Mouse (Mus musculus) CH12.LX (cell line): ENCODE results near the gene Inpp1. TPM values are rescaled to one million over a fixed set of nuclear protein-coding genes. Genes with fewer than 3 reads are reported as not detected.

Experiments used
- DNase-seq: peaks from one replicate; pipeline ENCODE4 v3.0.0-alpha.2; 2013; ENCODE audit errors: extremely low read depth
- H3K27ac ChIP-seq: 2 replicates; pipeline ENCODE4 v1.5.1; 2012; ENCODE audit warnings: low read depth, mild to moderate bottlenecking, control low read depth, moderate library complexity; ENCODE audit not compliant: insufficient read depth
- H3K27me3 ChIP-seq: replicated peaks from 2 replicates; pipeline ENCODE3; 2012; ENCODE audit warnings: inconsistent platforms
- H3K36me3 ChIP-seq, 2 experiments: replicated peaks in 1 of 2; 2 replicates each; pipeline versions ENCODE3 to v1.6.1; 2012; ENCODE audit warnings: inconsistent platforms in 1 of 2, low read length in 1 of 2, mild to moderate bottlenecking in 1 of 2, mixed read lengths in 1 of 2, moderate library complexity in 1 of 2; ENCODE audit not compliant: control insufficient read depth in 1 of 2, insufficient read depth in 1 of 2
- H3K4me1 ChIP-seq, 2 experiments: 2 replicates each; pipeline ENCODE4 v1.6.1; 2012; ENCODE audit warnings: inconsistent platforms in 1 of 2, moderate library complexity in 1 of 2; ENCODE audit not compliant: insufficient read depth in 2 of 2, control insufficient read depth in 1 of 2
- H3K4me2 ChIP-seq: 2 replicates; pipeline ENCODE4 v1.6.1; 2012; ENCODE audit warnings: low read depth, mild to moderate bottlenecking, control low read depth; ENCODE audit not compliant: poor library complexity, insufficient read depth, severe bottlenecking
- H3K4me3 ChIP-seq, 3 experiments: fragments of 150-350 bp in 1 of 3; sonication (generic) in 1 of 3; replicated peaks in 1 of 3; 2 replicates each; pipeline versions ENCODE3 to v1.5.1; 2011 to 2012; ENCODE audit warnings: low read depth in 2 of 3, low read length in 2 of 3, mild to moderate bottlenecking in 2 of 3, moderate library complexity in 2 of 3, control low read depth in 1 of 3, improper control_type of control experiment in 1 of 3, inconsistent platforms in 1 of 3, mixed read lengths in 1 of 3; ENCODE audit not compliant: poor library complexity in 1 of 3
- H3K79me2 ChIP-seq: replicated peaks from 2 replicates; pipeline ENCODE4 v1.6.1; 2012; ENCODE audit warnings: mild to moderate bottlenecking, moderate library complexity; ENCODE audit not compliant: control insufficient read depth, poor library complexity, insufficient read depth, severe bottlenecking; ENCODE audit errors: extremely low read depth
- H3K9ac ChIP-seq: 2 replicates; pipeline ENCODE4 v1.6.1; 2012; ENCODE audit warnings: low read depth, mild to moderate bottlenecking, control low read depth, moderate library complexity; ENCODE audit not compliant: insufficient read depth
- H3K9me3 ChIP-seq: replicated peaks from 2 replicates; pipeline ENCODE3; 2012; ENCODE audit warnings: low read length, inconsistent platforms, mixed read lengths
- BHLHE40 ChIP-seq: IDR thresholded peaks from 2 replicates; pipeline ENCODE4 v1.6.1; 2011; ENCODE audit warnings: mild to moderate bottlenecking, low read depth, low read length, improper control_type of control experiment
- CTCF ChIP-seq, 2 experiments: IDR thresholded peaks in 1 of 2; conservative IDR thresholded peaks in 1 of 2; 2 replicates each; pipeline ENCODE4 v1.5.1; 2011 to 2012; ENCODE audit warnings: low read depth in 2 of 2, low read length in 2 of 2, improper control_type of control experiment in 1 of 2, inconsistent platforms in 1 of 2, mild to moderate bottlenecking in 1 of 2, moderate library complexity in 1 of 2
- EP300 ChIP-seq: IDR thresholded peaks from 2 replicates; pipeline ENCODE4 v1.6.1; 2011; ENCODE audit warnings: low read length, improper control_type of control experiment
- IRF4 ChIP-seq: IDR thresholded peaks from 2 replicates; pipeline ENCODE4 v1.6.1; 2014; ENCODE audit warnings: low read depth, mild to moderate bottlenecking, inconsistent platforms, low read length, improper control_type of control experiment
- JUN ChIP-seq: IDR thresholded peaks from 2 replicates; pipeline ENCODE4 v1.6.1; 2011; ENCODE audit warnings: low read depth, mild to moderate bottlenecking, low read length, improper control_type of control experiment, moderate library complexity; ENCODE audit not compliant: insufficient read depth
- MAX ChIP-seq: IDR thresholded peaks from 2 replicates; pipeline ENCODE4 v1.6.1; 2011; ENCODE audit warnings: low read length, improper control_type of control experiment
- NELFE ChIP-seq: IDR thresholded peaks from 2 replicates; pipeline ENCODE4 v1.6.1; 2011; ENCODE audit warnings: low read depth, low read length, improper control_type of control experiment
- NRF1 ChIP-seq: IDR thresholded peaks from 2 replicates; pipeline ENCODE4 v1.6.1; 2014; ENCODE audit warnings: low read depth, mild to moderate bottlenecking, inconsistent platforms, low read length, improper control_type of control experiment, moderate library complexity
- RAD21 ChIP-seq: IDR thresholded peaks from 2 replicates; pipeline ENCODE4 v1.6.1; 2011; ENCODE audit warnings: low read depth, mild to moderate bottlenecking, low read length, improper control_type of control experiment, moderate library complexity
- SIN3A ChIP-seq: IDR thresholded peaks from 2 replicates; pipeline ENCODE4 v1.6.1; 2012; ENCODE audit warnings: low read length, improper control_type of control experiment, inconsistent platforms
- SMC3 ChIP-seq: IDR thresholded peaks from 2 replicates; pipeline ENCODE4 v1.6.1; 2011; ENCODE audit warnings: low read depth, low read length, improper control_type of control experiment
- TBP ChIP-seq: conservative IDR thresholded peaks from 2 replicates; pipeline ENCODE4 v1.6.1; 2011; ENCODE audit warnings: low read depth, low read length, improper control_type of control experiment
- TCF12 ChIP-seq: IDR thresholded peaks from 2 replicates; pipeline ENCODE4 v1.6.1; 2014; ENCODE audit warnings: low read depth, mild to moderate bottlenecking, inconsistent platforms, low read length, improper control_type of control experiment
- USF1 ChIP-seq: IDR thresholded peaks from 2 replicates; pipeline ENCODE4 v1.6.1; 2014; ENCODE audit warnings: low read depth, mild to moderate bottlenecking, inconsistent platforms, low read length, improper control_type of control experiment
- ZMIZ1 ChIP-seq: IDR thresholded peaks from 2 replicates; pipeline ENCODE4 v1.6.1; 2012; ENCODE audit warnings: low read depth, mild to moderate bottlenecking, inconsistent platforms, low read length, improper control_type of control experiment
- dilution Hi-C: fragments of 300-500 bp; cut with MboI; formaldehyde crosslinking; loops from 2 replicates; pipeline ENCODE4 v1.14.3; 2020; ENCODE audit warnings: low sequenced_read_pairs; ENCODE audit not compliant: extremely low pct_unique_long_range_greater_than_20kb, extremely low pct_ligation_motif_present
- in situ Hi-C: fragments of 300-500 bp; cut with MboI; formaldehyde crosslinking; loops from 3 replicates; pipeline ENCODE4 v1.14.3; 2019; ENCODE audit warnings: low sequenced_read_pairs, low pct_ligation_motif_present, low pct_unique_long_range_greater_than_20kb, mixed read lengths
- polyA plus RNA-seq: library from polyadenylated mRNA; unstranded; fragments of >175 nt; gene quantifications from 2 replicates; pipeline ENCODE4 v1.2.1, GENCODE M21; 2012; ENCODE audit warnings: low read depth; ENCODE audit not compliant: insufficient read length
- total RNA-seq, 2 experiments: library from RNA; depleted of rRNA; stranded (reverse); fragments of 300-350 nt in 1 of 2; fragments of >200 nt in 1 of 2; gene quantifications; 2 replicates each; pipeline ENCODE4 v1.2.3; 2012 to 2014

The Inpp1 gene
- total and polyA plus RNA-seq, 3 experiments = 9.2 to 14.8 (median 10.0) TPM

- in situ Hi-C loops (loop anchor here (25.0 kb wide), 1 partner anchor 229 kb away; the partner anchor contains the start of gene Nemp2), dilution Hi-C loops (no loop called here)
- peaks cover 4 to 27% of the 10 kb centered on the region in 2 experiments for H3K36me3 ChIP-seq
- H3K79me2 ChIP-seq = no peaks in the 10 kb centered on the region
- no peak overlapping the region for H3K4me2 ChIP-seq
- no peak overlapping the region for H3K4me3 ChIP-seq
- no peaks in the 10 kb centered on the region for H3K27me3 ChIP-seq
- H3K9ac ChIP-seq = no peak overlapping the region
- H3K27ac ChIP-seq = no peak overlapping the region
- H3K4me1 ChIP-seq = peaks cover 10 to 19% of the 10 kb centered on the region in 2 experiments
- no peaks in the 10 kb centered on the region for H3K9me3 ChIP-seq
- TF ChIP-seq ZMIZ1 (no peak), IRF4 (no peak), SIN3A (no peak), BHLHE40 (no peak), MAX (no peak), NELFE (no peak), SMC3 (no peak), CTCF (conservative IDR thresholded peaks at IDR 0.05 in 1 of 2, IDR thresholded peaks at IDR 0.05 in 1 of 2; ENCODE audit: low read depth in 2 of 2, low read length in 2 of 2) (no peak), NRF1 (no peak), USF1 (no peak), RAD21 (no peak), TCF12 (no peak), JUN (no peak)
- no peak for DNase-seq
These were observed 48.5 kb upstream of the Inpp1 start for GRCm38 (mm10) chr1:52866007-52866406.

- peaks cover 10 to 19% of the 10 kb centered on the region in 2 experiments for H3K4me1 ChIP-seq
- peaks cover 8 to 31% of the 10 kb centered on the region in 2 experiments for H3K36me3 ChIP-seq
- no peak overlapping the region for H3K4me3 ChIP-seq
- dilution Hi-C loops (no loop called here), in situ Hi-C loops (loop anchor here (25.0 kb wide), 1 partner anchor 227 kb away; the partner anchor contains the start of gene Nemp2)
- H3K79me2 ChIP-seq = no peaks in the 10 kb centered on the region
- no peak overlapping the region for H3K27ac ChIP-seq
- no peak overlapping the region for H3K4me2 ChIP-seq
- DNase-seq = peak; percentile 30
- no peak for TF ChIP-seq TBP
- TF ChIP-seq EP300 = 0 out of 2 replicates have a peak, but pooled peaks have one; percentile 20
- H3K9me3 ChIP-seq = no peaks in the 10 kb centered on the region
- no peaks in the 10 kb centered on the region for H3K27me3 ChIP-seq
- H3K9ac ChIP-seq = no peak overlapping the region
These were observed 46.7 kb upstream of the Inpp1 start for GRCm38 (mm10) chr1:52864220-52864619.
